Mouse (Mus musculus): ENCODE data around the gene Antxrl. TPM values are rescaled to one million over a fixed set of nuclear protein-coding genes. Genes with fewer than 3 reads are reported as not detected.
A peak's percentile ranks its signal among the peaks of the same experiment; 100 is the strongest.

Antxrl gene
- polyA plus RNA-seq, 1 experiment from 2014 or later = not detected

DNA sequence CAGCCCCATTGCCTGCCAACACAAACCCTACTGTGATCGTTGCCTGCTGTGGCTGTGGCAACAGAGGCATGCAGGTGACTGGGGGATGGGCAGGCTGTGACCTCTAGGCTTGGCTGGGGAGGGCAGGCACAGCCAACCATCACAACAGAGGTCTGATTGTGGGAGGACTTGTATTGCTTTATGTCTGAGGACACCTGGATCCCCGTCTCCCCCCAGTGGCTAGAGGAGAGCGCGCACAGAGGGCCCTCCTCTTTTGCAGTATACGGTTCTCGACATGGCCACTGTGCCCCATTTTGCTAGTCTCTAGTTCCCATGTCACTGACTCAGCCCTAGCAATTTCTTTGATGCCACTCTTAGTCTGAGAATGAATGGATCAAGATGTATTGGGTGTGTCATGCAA, 19.2 kb downstream of the Antxrl start:
- whole genome bisulfite sequencing = 68% methylated on average over 6 of the region's 6 CpGs
- H3K4me3 ChIP-seq (ENCODE audit: low read length) = no peak overlapping the region
- H3K4me1 ChIP-seq (ENCODE audit: control insufficient read depth, insufficient read depth, low read length) = peaks cover 5% of the 10 kb centered on the region; the same call in 1 of the 2 replicates
- no peak overlapping the region for H3K4me2 ChIP-seq (ENCODE audit: low read depth, low read length)
- H3K27me3 ChIP-seq (replicated peaks; ENCODE audit: control insufficient read depth, insufficient read depth, low read length) = no peaks in the 10 kb centered on the region; the same call in 1 of the 2 replicates
- no peak for ATAC-seq
- no peaks in the 10 kb centered on the region for H3K9me3 ChIP-seq (ENCODE audit: control insufficient read depth, low read length)
- H3K36me3 ChIP-seq (ENCODE audit: control insufficient read depth, insufficient read depth, low read length) = no peaks in the 10 kb centered on the region
- no peak overlapping the region for H3K27ac ChIP-seq (ENCODE audit: low read length)
- H3K9ac ChIP-seq (ENCODE audit: low read depth, low read length) = no peak overlapping the region

DNA sequence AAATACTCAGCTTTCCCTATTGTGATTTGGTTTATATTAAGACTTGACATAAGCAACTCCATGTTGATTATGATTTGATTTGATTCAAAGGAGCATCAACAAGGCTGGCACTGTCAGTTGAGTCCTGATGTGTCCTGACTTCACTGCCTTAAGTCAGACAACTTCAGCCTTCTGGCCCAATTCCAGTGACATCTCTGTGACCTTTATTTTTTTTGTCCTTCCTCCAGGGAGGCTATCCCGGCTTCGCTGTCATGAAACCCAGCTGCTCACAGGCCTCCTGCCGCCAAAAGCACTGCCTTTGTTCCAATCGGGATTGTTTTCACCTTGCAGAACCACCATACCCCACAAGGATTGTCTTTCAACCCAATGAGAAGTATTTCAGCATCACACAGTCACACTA, 22.8 kb downstream of the Antxrl start:
- Histone ChIP-seq H3K4me2 (ENCODE audit: low read depth, low read length) (no peak overlapping the region), H3K27me3 (replicated peaks; ENCODE audit: control insufficient read depth, insufficient read depth, low read length) (no peaks in the 10 kb centered on the region), H3K27ac (ENCODE audit: low read length) (no peak overlapping the region), H3K9me3 (ENCODE audit: control insufficient read depth, low read length) (no peaks in the 10 kb centered on the region), H3K4me1 (ENCODE audit: control insufficient read depth, insufficient read depth, low read length) (peaks cover 5% of the 10 kb centered on the region; the same call in 1 of the 2 replicates), H3K9ac (ENCODE audit: low read depth, low read length) (no peak overlapping the region), H3K36me3 (ENCODE audit: control insufficient read depth, insufficient read depth, low read length) (no peaks in the 10 kb centered on the region), H3K4me3 (ENCODE audit: low read length) (no peak overlapping the region)
- 45% methylated on average over 4 of the region's 4 CpGs for WGBS
- no peak for ATAC-seq

DNA sequence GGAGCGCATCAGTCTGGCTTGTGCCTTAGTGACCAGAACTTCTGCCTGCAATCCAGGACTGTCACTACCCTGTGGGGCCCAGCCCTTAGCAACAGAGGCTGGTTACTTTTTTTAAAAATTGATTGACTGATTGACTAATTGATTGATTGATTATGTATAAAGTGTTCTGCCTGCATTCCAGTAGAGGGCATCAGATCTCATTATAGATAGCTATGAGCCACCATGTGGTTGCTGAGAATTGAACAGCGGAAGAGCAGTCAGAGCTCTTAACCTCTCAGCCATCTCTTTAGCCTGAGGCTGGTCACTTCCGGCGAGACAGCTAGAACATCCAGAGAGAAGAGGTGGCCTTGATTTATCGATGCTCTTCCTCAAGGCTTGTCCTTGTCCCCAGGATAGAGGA, 24.7 kb downstream of the Antxrl start:
- Histone ChIP-seq H3K4me1 (ENCODE audit: control insufficient read depth, insufficient read depth, low read length) (peaks cover 5% of the 10 kb centered on the region; the same call in 1 of the 2 replicates), H3K9ac (ENCODE audit: low read depth, low read length) (no peak overlapping the region), H3K36me3 (ENCODE audit: control insufficient read depth, insufficient read depth, low read length) (no peaks in the 10 kb centered on the region), H3K4me2 (ENCODE audit: low read depth, low read length) (no peak overlapping the region), H3K27me3 (replicated peaks; ENCODE audit: control insufficient read depth, insufficient read depth, low read length) (no peaks in the 10 kb centered on the region), H3K4me3 (ENCODE audit: low read length) (no peak overlapping the region), H3K9me3 (ENCODE audit: control insufficient read depth, low read length) (no peaks in the 10 kb centered on the region), H3K27ac (ENCODE audit: low read length) (no peak overlapping the region)
- WGBS = 70% methylated on average over 5 of the region's 5 CpGs
- no peak for ATAC-seq

- H3K9me3 ChIP-seq (ENCODE audit: control insufficient read depth, low read length) = no peaks in the 10 kb centered on the region
- no peak overlapping the region for H3K9ac ChIP-seq (ENCODE audit: low read depth, low read length)
- no peak overlapping the region for H3K27ac ChIP-seq (ENCODE audit: low read length)
- ATAC-seq = no peak
- 67% methylated on average over 4 of the region's 4 CpGs for WGBS
- no peaks in the 10 kb centered on the region for H3K27me3 ChIP-seq (replicated peaks; ENCODE audit: control insufficient read depth, insufficient read depth, low read length)
- H3K4me2 ChIP-seq (ENCODE audit: low read depth, low read length) = no peak overlapping the region
- H3K4me1 ChIP-seq (ENCODE audit: control insufficient read depth, insufficient read depth, low read length) = peaks cover 5% of the 10 kb centered on the region; the same call in 1 of the 2 replicates
- no peak overlapping the region for H3K4me3 ChIP-seq (ENCODE audit: low read length)
- H3K36me3 ChIP-seq (ENCODE audit: control insufficient read depth, insufficient read depth, low read length) = no peaks in the 10 kb centered on the region
These were observed 25.8 kb downstream of the Antxrl start for GRCm38 (mm10) chr14:34078293-34078692.

DNA sequence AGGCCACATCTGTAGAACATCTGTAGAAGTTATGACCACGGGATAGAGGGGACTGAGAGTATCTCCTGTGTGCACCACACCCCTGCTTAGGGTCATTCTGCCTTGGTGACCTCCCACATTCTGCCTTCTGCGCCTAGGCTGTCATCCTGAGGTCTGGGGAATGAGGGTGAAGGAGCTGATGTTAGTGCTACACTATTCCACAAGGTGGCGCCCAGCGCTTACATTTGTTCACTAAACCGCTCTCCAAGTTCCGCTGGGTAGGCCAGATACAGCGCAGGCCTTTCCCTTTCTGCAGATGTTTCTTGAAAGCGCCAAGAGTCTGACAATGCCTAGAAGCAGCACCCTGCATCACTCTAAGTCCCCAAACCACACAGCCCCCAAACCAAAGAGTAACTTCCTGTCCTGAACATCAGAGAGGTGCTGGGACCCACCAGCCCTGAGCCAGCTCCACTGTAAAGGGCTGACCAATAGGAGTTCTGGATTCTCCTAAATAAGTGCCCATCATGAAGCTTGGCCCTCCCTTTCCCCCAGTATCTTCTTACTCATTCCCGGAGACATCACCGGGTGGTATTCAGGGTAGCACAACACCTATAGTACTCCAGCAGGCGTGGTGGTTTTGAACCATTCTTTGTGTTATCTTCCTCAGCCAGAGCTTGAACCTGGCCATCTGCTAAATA, 28.0 kb downstream of the Antxrl start:
- 16% methylated on average over 11 of the region's 11 CpGs for WGBS
- H3K4me1 ChIP-seq (ENCODE audit: control insufficient read depth, insufficient read depth, low read length) = no peaks in the 10 kb centered on the region; the same call in 1 of the 2 replicates
- ATAC-seq = peak; percentile 64
- H3K4me3 ChIP-seq (ENCODE audit: low read length) = no peak overlapping the region
- H3K4me2 ChIP-seq (ENCODE audit: low read depth, low read length) = no peak overlapping the region
- no peaks in the 10 kb centered on the region for H3K9me3 ChIP-seq (ENCODE audit: control insufficient read depth, low read length)
- H3K9ac ChIP-seq (ENCODE audit: low read depth, low read length) = no peak overlapping the region
- H3K27ac ChIP-seq (ENCODE audit: low read length) = no peak overlapping the region
- no peaks in the 10 kb centered on the region for H3K27me3 ChIP-seq (replicated peaks; ENCODE audit: control insufficient read depth, insufficient read depth, low read length)
- no peaks in the 10 kb centered on the region for H3K36me3 ChIP-seq (ENCODE audit: control insufficient read depth, insufficient read depth, low read length)

GRCm38 (mm10) chr14:34085731-34086130, 33.2 kb downstream of the Antxrl start, which contains the start of gene Anxa8:
Anxa8 (plus strand) TSS chr14:34085981.
- H3K9me3 ChIP-seq (ENCODE audit: control insufficient read depth, low read length) = no peaks in the 10 kb centered on the region
- H3K27me3 ChIP-seq (replicated peaks; ENCODE audit: control insufficient read depth, insufficient read depth, low read length) = no peaks in the 10 kb centered on the region
- no peak within 1 kb of the TSS for H3K4me3 ChIP-seq (ENCODE audit: low read length)
- no peak within 1 kb of the TSS for H3K4me2 ChIP-seq (ENCODE audit: low read depth, low read length)
- H3K4me1 ChIP-seq (ENCODE audit: control insufficient read depth, insufficient read depth, low read length) = peaks cover 2% of the 10 kb centered on the region; the same call in 1 of the 2 replicates
- H3K36me3 ChIP-seq (ENCODE audit: control insufficient read depth, insufficient read depth, low read length) = no peaks in the 10 kb centered on the region
- ATAC-seq = peak; percentile 84
- WGBS = 32% methylated on average over 4 of the region's 4 CpGs
- H3K27ac ChIP-seq (ENCODE audit: low read length) = no peak within 1 kb of the TSS
- no peak within 1 kb of the TSS for H3K9ac ChIP-seq (ENCODE audit: low read depth, low read length)

- 73% methylated on average over 4 of the region's 4 CpGs for WGBS
- H3K4me1 ChIP-seq (ENCODE audit: control insufficient read depth, insufficient read depth, low read length) = peaks cover 2% of the 10 kb centered on the region; the same call in 1 of the 2 replicates
- H3K4me2 ChIP-seq (ENCODE audit: low read depth, low read length) = no peak overlapping the region
- ATAC-seq = no peak
- no peak overlapping the region for H3K27ac ChIP-seq (ENCODE audit: low read length)
- no peak overlapping the region for H3K9ac ChIP-seq (ENCODE audit: low read depth, low read length)
- H3K4me3 ChIP-seq (ENCODE audit: low read length) = no peak overlapping the region
- H3K27me3 ChIP-seq (replicated peaks; ENCODE audit: control insufficient read depth, insufficient read depth, low read length) = no peaks in the 10 kb centered on the region
- no peaks in the 10 kb centered on the region for H3K9me3 ChIP-seq (ENCODE audit: control insufficient read depth, low read length)
- H3K36me3 ChIP-seq (ENCODE audit: control insufficient read depth, insufficient read depth, low read length) = no peaks in the 10 kb centered on the region
These were observed 34.3 kb downstream of the Antxrl start for GRCm38 (mm10) chr14:34086806-34087205.

DNA sequence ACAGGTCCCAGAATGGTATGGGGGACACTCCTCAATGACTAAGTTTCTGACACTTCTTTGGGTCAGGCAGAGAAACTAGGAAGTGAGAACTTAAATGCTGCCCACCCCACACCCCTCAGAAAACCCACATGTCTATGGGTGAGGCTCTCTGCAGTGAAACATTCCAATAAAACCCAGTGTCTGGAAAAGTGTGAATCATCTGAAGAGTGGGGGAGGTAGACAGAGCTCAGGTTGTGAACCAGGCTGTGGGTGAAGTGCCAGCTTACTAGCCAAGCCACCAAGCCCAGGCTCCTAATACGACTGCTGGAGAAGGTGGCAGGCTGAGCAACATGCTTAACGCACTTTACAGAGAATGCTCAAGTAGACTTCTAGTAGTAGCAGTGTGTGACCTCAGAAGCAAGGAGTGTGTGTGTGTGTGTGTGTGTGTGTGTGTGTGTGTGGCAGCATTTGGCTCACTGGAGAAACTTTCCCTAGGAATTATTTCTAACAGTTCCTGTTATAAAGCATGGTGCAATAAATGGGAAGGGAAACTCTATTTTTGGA, 35.4 kb downstream of the Antxrl start:
- Histone ChIP-seq H3K36me3 (ENCODE audit: control insufficient read depth, insufficient read depth, low read length) (no peaks in the 10 kb centered on the region), H3K9me3 (ENCODE audit: control insufficient read depth, low read length) (no peaks in the 10 kb centered on the region), H3K27me3 (replicated peaks; ENCODE audit: control insufficient read depth, insufficient read depth, low read length) (no peaks in the 10 kb centered on the region), H3K4me1 (ENCODE audit: control insufficient read depth, insufficient read depth, low read length) (peaks cover 2% of the 10 kb centered on the region; the same call in 1 of the 2 replicates), H3K4me2 (ENCODE audit: low read depth, low read length) (no peak overlapping the region), H3K27ac (ENCODE audit: low read length) (no peak overlapping the region), H3K9ac (ENCODE audit: low read depth, low read length) (no peak overlapping the region), H3K4me3 (ENCODE audit: low read length) (no peak overlapping the region)
- 65% methylated on average over 2 of the region's 2 CpGs for WGBS
- ATAC-seq = no peak

GRCm38 (mm10) chr14:34089796-34090195, 37.3 kb downstream of the Antxrl start:
- no peaks in the 10 kb centered on the region for H3K9me3 ChIP-seq (ENCODE audit: control insufficient read depth, low read length)

More at GRCm38 (mm10) chr14:34089796-34090195, 37.3 kb downstream of the Antxrl start:
- H3K4me2 ChIP-seq (ENCODE audit: low read depth, low read length) = no peak overlapping the region
- ATAC-seq = no peak
- no peak overlapping the region for H3K4me3 ChIP-seq (ENCODE audit: low read length)
- 79% methylated on average over 8 of the region's 8 CpGs for WGBS
- no peaks in the 10 kb centered on the region for H3K36me3 ChIP-seq (ENCODE audit: control insufficient read depth, insufficient read depth, low read length)
- H3K27ac ChIP-seq (ENCODE audit: low read length) = no peak overlapping the region
- H3K4me1 ChIP-seq (ENCODE audit: control insufficient read depth, insufficient read depth, low read length) = peaks cover 2% of the 10 kb centered on the region; the same call in 1 of the 2 replicates
- H3K27me3 ChIP-seq (replicated peaks; ENCODE audit: control insufficient read depth, insufficient read depth, low read length) = no peaks in the 10 kb centered on the region
- H3K9ac ChIP-seq (ENCODE audit: low read depth, low read length) = no peak overlapping the region
